Mouse (Mus musculus) CH12.LX (cell line): ENCODE measurements around the gene Samsn1. TPM values are rescaled to one million over a fixed set of nuclear protein-coding genes. Genes with fewer than 3 reads are reported as not detected.
A peak's percentile ranks its signal among the peaks of the same experiment; 100 is the strongest.

Experiments used
- DNase-seq: peaks from one replicate; pipeline ENCODE4 v3.0.0-alpha.2; 2013; ENCODE audit errors: extremely low read depth
- H3K27ac ChIP-seq: 2 replicates; pipeline ENCODE4 v1.5.1; 2012; ENCODE audit warnings: low read depth, mild to moderate bottlenecking, control low read depth, moderate library complexity; ENCODE audit not compliant: insufficient read depth
- H3K27me3 ChIP-seq: replicated peaks from 2 replicates; pipeline ENCODE3; 2012; ENCODE audit warnings: inconsistent platforms
- H3K36me3 ChIP-seq, 2 experiments: replicated peaks in 1 of 2; 2 replicates each; pipeline versions ENCODE3 to v1.6.1; 2012; ENCODE audit warnings: inconsistent platforms in 1 of 2, low read length in 1 of 2, mild to moderate bottlenecking in 1 of 2, mixed read lengths in 1 of 2, moderate library complexity in 1 of 2; ENCODE audit not compliant: control insufficient read depth in 1 of 2, insufficient read depth in 1 of 2
- H3K4me1 ChIP-seq, 2 experiments: 2 replicates each; pipeline ENCODE4 v1.6.1; 2012; ENCODE audit warnings: inconsistent platforms in 1 of 2, moderate library complexity in 1 of 2; ENCODE audit not compliant: insufficient read depth in 2 of 2, control insufficient read depth in 1 of 2
- H3K4me2 ChIP-seq: 2 replicates; pipeline ENCODE4 v1.6.1; 2012; ENCODE audit warnings: low read depth, mild to moderate bottlenecking, control low read depth; ENCODE audit not compliant: poor library complexity, insufficient read depth, severe bottlenecking
- H3K4me3 ChIP-seq, 3 experiments: fragments of 150-350 bp in 1 of 3; sonication (generic) in 1 of 3; replicated peaks in 1 of 3; 2 replicates each; pipeline versions ENCODE3 to v1.5.1; 2011 to 2012; ENCODE audit warnings: low read depth in 2 of 3, low read length in 2 of 3, mild to moderate bottlenecking in 2 of 3, moderate library complexity in 2 of 3, control low read depth in 1 of 3, improper control_type of control experiment in 1 of 3, inconsistent platforms in 1 of 3, mixed read lengths in 1 of 3; ENCODE audit not compliant: poor library complexity in 1 of 3
- H3K79me2 ChIP-seq: replicated peaks from 2 replicates; pipeline ENCODE4 v1.6.1; 2012; ENCODE audit warnings: mild to moderate bottlenecking, moderate library complexity; ENCODE audit not compliant: control insufficient read depth, poor library complexity, insufficient read depth, severe bottlenecking; ENCODE audit errors: extremely low read depth
- H3K9ac ChIP-seq: 2 replicates; pipeline ENCODE4 v1.6.1; 2012; ENCODE audit warnings: low read depth, mild to moderate bottlenecking, control low read depth, moderate library complexity; ENCODE audit not compliant: insufficient read depth
- H3K9me3 ChIP-seq: replicated peaks from 2 replicates; pipeline ENCODE3; 2012; ENCODE audit warnings: low read length, inconsistent platforms, mixed read lengths
- BHLHE40 ChIP-seq: IDR thresholded peaks from 2 replicates; pipeline ENCODE4 v1.6.1; 2011; ENCODE audit warnings: mild to moderate bottlenecking, low read depth, low read length, improper control_type of control experiment
- CHD1 ChIP-seq: IDR thresholded peaks from 2 replicates; pipeline ENCODE4 v1.6.1; 2012; ENCODE audit warnings: low read depth, low read length, improper control_type of control experiment, inconsistent platforms
- CTCF ChIP-seq, 2 experiments: IDR thresholded peaks in 1 of 2; conservative IDR thresholded peaks in 1 of 2; 2 replicates each; pipeline ENCODE4 v1.5.1; 2011 to 2012; ENCODE audit warnings: low read depth in 2 of 2, low read length in 2 of 2, improper control_type of control experiment in 1 of 2, inconsistent platforms in 1 of 2, mild to moderate bottlenecking in 1 of 2, moderate library complexity in 1 of 2
- E2F4 ChIP-seq: IDR thresholded peaks from 2 replicates; pipeline ENCODE4 v1.6.1; 2011; ENCODE audit warnings: low read depth, low read length, improper control_type of control experiment; ENCODE audit not compliant: insufficient replicate concordance
- ELF1 ChIP-seq: IDR thresholded peaks from 2 replicates; pipeline ENCODE4 v1.6.1; 2014; ENCODE audit warnings: low read depth, mild to moderate bottlenecking, inconsistent platforms, low read length, improper control_type of control experiment
- EP300 ChIP-seq: IDR thresholded peaks from 2 replicates; pipeline ENCODE4 v1.6.1; 2011; ENCODE audit warnings: low read length, improper control_type of control experiment
- ETS1 ChIP-seq: conservative IDR thresholded peaks from 2 replicates; pipeline ENCODE4 v1.6.1; 2012; ENCODE audit warnings: low read depth, mild to moderate bottlenecking, inconsistent platforms, low read length, improper control_type of control experiment, moderate library complexity
- HCFC1 ChIP-seq: IDR thresholded peaks from 2 replicates; pipeline ENCODE4 v1.6.1; 2012; ENCODE audit warnings: low read depth, mild to moderate bottlenecking, inconsistent platforms, low read length, improper control_type of control experiment
- IRF4 ChIP-seq: IDR thresholded peaks from 2 replicates; pipeline ENCODE4 v1.6.1; 2014; ENCODE audit warnings: low read depth, mild to moderate bottlenecking, inconsistent platforms, low read length, improper control_type of control experiment
- KAT2A ChIP-seq: IDR thresholded peaks from 2 replicates; pipeline ENCODE4 v1.6.1; 2012; ENCODE audit warnings: low read length, improper control_type of control experiment, inconsistent platforms; ENCODE audit not compliant: insufficient replicate concordance
- MAFK ChIP-seq: IDR thresholded peaks from 2 replicates; pipeline ENCODE4 v1.6.1; 2011; ENCODE audit warnings: low read length, improper control_type of control experiment; ENCODE audit not compliant: insufficient replicate concordance
- MEF2A ChIP-seq: IDR thresholded peaks from 2 replicates; pipeline ENCODE4 v1.6.1; 2014; ENCODE audit warnings: low read depth, mild to moderate bottlenecking, inconsistent platforms, low read length, improper control_type of control experiment, borderline replicate concordance
- MYC ChIP-seq: IDR thresholded peaks from 2 replicates; pipeline ENCODE4 v1.6.1; 2011; ENCODE audit warnings: low read depth, mild to moderate bottlenecking, improper control_type of control experiment, low read length
- NELFE ChIP-seq: IDR thresholded peaks from 2 replicates; pipeline ENCODE4 v1.6.1; 2011; ENCODE audit warnings: low read depth, low read length, improper control_type of control experiment
- PAX5 ChIP-seq: IDR thresholded peaks from 2 replicates; pipeline ENCODE4 v1.6.1; 2012; ENCODE audit warnings: low read length, inconsistent platforms, mixed read lengths
- POLR2A ChIP-seq: IDR thresholded peaks from 2 replicates; pipeline ENCODE4 v1.6.1; 2011; ENCODE audit warnings: low read depth, mild to moderate bottlenecking, improper control_type of control experiment, low read length
- POLR2AphosphoS2 ChIP-seq: IDR thresholded peaks from 2 replicates; pipeline ENCODE4 v1.6.1; 2011; ENCODE audit warnings: low read depth, low read length, improper control_type of control experiment
- RCOR1 ChIP-seq: conservative IDR thresholded peaks from 2 replicates; pipeline ENCODE4 v1.6.1; 2012; ENCODE audit warnings: low read depth, mild to moderate bottlenecking, inconsistent platforms, low read length, improper control_type of control experiment
- SIN3A ChIP-seq: IDR thresholded peaks from 2 replicates; pipeline ENCODE4 v1.6.1; 2012; ENCODE audit warnings: low read length, improper control_type of control experiment, inconsistent platforms
- SMC3 ChIP-seq: IDR thresholded peaks from 2 replicates; pipeline ENCODE4 v1.6.1; 2011; ENCODE audit warnings: low read depth, low read length, improper control_type of control experiment
- TBP ChIP-seq: conservative IDR thresholded peaks from 2 replicates; pipeline ENCODE4 v1.6.1; 2011; ENCODE audit warnings: low read depth, low read length, improper control_type of control experiment
- ZKSCAN1 ChIP-seq: IDR thresholded peaks from 2 replicates; pipeline ENCODE4 v1.6.1; 2012; ENCODE audit warnings: low read depth, inconsistent platforms, low read length, improper control_type of control experiment, borderline replicate concordance
- ZNF384 ChIP-seq: IDR thresholded peaks from 2 replicates; pipeline ENCODE4 v1.6.1; 2012; ENCODE audit warnings: low read depth, low read length, improper control_type of control experiment, inconsistent platforms
- dilution Hi-C: fragments of 300-500 bp; cut with MboI; formaldehyde crosslinking; loops from 2 replicates; pipeline ENCODE4 v1.14.3; 2020; ENCODE audit warnings: low sequenced_read_pairs; ENCODE audit not compliant: extremely low pct_unique_long_range_greater_than_20kb, extremely low pct_ligation_motif_present
- in situ Hi-C: fragments of 300-500 bp; cut with MboI; formaldehyde crosslinking; loops from 3 replicates; pipeline ENCODE4 v1.14.3; 2019; ENCODE audit warnings: low sequenced_read_pairs, low pct_ligation_motif_present, low pct_unique_long_range_greater_than_20kb, mixed read lengths
- polyA plus RNA-seq: library from polyadenylated mRNA; unstranded; fragments of >175 nt; gene quantifications from 2 replicates; pipeline ENCODE4 v1.2.1, GENCODE M21; 2012; ENCODE audit warnings: low read depth; ENCODE audit not compliant: insufficient read length
- total RNA-seq, 2 experiments: library from RNA; depleted of rRNA; stranded (reverse); fragments of 300-350 nt in 1 of 2; fragments of >200 nt in 1 of 2; gene quantifications; 2 replicates each; pipeline ENCODE4 v1.2.3; 2012 to 2014

Gene Samsn1
- total and polyA plus RNA-seq, 3 experiments, result 27.7 to 76.9 (median 29.6) TPM

- Histone ChIP-seq H3K9ac (no peak overlapping the region), H3K4me1 (peaks cover 2 to 13% of the 10 kb centered on the region in 2 experiments; a peak in 2 of 4 replicates), H3K4me3 (no peak overlapping the region), H3K79me2 (no peaks in the 10 kb centered on the region), H3K4me2 (no peak overlapping the region), H3K27ac (no peak overlapping the region), H3K36me3 (peaks cover 38 to 70% of the 10 kb centered on the region in 2 experiments), H3K27me3 (no peaks in the 10 kb centered on the region), H3K9me3 (no peaks in the 10 kb centered on the region)
- TF ChIP-seq BHLHE40 (no peak), ZNF384 (no peak), ZKSCAN1 (no peak), ETS1 (no peak), PAX5 (no peak), SIN3A (no peak), CTCF (conservative IDR thresholded peaks at IDR 0.05 in 1 of 2, IDR thresholded peaks at IDR 0.05 in 1 of 2; ENCODE audit: low read depth in 2 of 2, low read length in 2 of 2) (no peak), EP300 (no peak), KAT2A (no peak), MEF2A (no peak), POLR2AphosphoS2 (no peak), HCFC1 (no peak), NELFE (no peak), POLR2A (no peak), RCOR1 (no peak), E2F4 (no peak), TBP (no peak), MYC (no peak), IRF4 (no peak), ELF1 (no peak)
- dilution Hi-C loops, result no loop called here
- in situ Hi-C loops, result no loop called here
- DNase-seq, result peak; percentile 13
These were observed 149.8 kb downstream of the Samsn1 start for GRCm38 (mm10) chr16:75872241-75872640.

GRCm38 (mm10) chr16:75867400-75867799, 154.7 kb downstream of the Samsn1 start:
- Histone ChIP-seq H3K36me3 (peaks cover 21 to 59% of the 10 kb centered on the region in 2 experiments), H3K9me3 (no peaks in the 10 kb centered on the region), H3K4me2 (no peak overlapping the region), H3K27me3 (no peaks in the 10 kb centered on the region), H3K27ac (no peak overlapping the region), H3K79me2 (no peaks in the 10 kb centered on the region), H3K4me1 (peaks cover 0 to 4% of the 10 kb centered on the region in 2 experiments; a peak in 2 of 4 replicates), H3K4me3 (no peak overlapping the region), H3K9ac (no peak overlapping the region)
- in situ Hi-C loops, result no loop called here
- no peak for DNase-seq
- dilution Hi-C loops, result no loop called here
- TF ChIP-seq ELF1 (no peak), CHD1 (no peak), MAFK (no peak), TBP (no peak), EP300 (no peak), IRF4 (no peak), ZNF384 (no peak), MYC (no peak), SMC3 (no peak)
